Mouse (Mus musculus): Measurements from ENCODE around the gene Cchcr1.

DNA sequence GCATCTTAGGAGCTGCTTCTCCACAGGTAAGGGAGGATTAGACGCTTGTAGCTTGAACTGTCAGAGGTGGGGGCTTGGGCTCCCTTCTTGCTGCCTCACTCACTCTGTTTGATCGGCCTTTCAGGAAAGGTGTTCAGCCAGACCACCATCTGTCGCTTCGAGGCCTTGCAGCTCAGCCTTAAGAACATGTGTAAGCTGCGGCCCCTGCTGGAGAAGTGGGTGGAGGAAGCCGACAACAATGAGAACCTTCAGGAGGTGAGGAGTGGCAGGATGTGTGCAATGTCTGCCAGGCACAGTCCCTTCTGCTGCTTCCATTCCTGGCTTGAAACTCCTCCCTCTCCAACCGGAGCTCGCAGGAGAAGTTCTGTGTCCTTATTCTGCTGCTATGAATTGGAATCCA, 7.6 kb upstream of the Cchcr1 start:
- TF ChIP-seq CTCF (IDR thresholded peaks at IDR 0.05; ENCODE audit: low read depth) (peak; percentile 55), EP300 (IDR thresholded peaks at IDR 0.05; ENCODE audit: low read depth) (no peak)
